Mouse (Mus musculus) thymus, postnatal 36 days (tissue): Measurements from ENCODE around the gene Nedd9.

Experiments
- DNase-seq, 2 experiments: peaks; one replicate each; pipeline ENCODE4 v3.0.0; 2022; ENCODE audit warnings: mixed read lengths in 2 of 2

The Nedd9 gene

DNA sequence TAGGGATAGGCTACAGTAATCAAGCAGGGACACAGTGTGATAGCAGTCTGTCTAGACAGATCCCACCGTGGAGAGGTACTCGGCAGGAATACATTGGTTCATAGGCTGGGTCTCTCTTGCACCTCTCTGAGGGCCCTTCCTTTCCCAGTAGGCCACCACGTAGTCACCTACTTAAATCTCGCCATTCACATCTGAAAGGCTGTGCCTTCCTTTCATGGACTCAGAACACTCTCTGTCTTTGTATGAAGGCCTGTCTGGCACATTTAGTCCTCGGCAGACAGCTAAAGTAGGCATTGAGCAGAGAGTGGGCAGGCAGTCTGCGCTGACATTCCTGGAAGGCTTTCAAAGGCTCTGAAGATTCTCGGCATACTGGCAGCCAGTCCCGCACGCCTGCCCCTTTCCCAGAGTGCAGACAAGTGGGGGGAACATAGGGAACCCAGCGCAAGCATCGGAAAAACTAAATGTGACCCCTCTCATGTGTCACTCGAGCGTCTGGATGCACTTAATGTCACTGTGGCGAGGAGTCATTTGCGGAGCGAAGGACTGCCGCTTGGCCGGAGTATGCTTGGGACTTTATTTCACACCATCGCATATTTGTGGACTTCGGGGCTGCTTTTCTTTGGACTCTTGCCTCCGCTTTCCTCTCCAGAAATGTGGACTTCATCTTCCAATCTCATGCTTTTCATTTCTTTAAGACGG, 147.4 kb downstream of the Nedd9 start:
- no peak for DNase-seq

DNA sequence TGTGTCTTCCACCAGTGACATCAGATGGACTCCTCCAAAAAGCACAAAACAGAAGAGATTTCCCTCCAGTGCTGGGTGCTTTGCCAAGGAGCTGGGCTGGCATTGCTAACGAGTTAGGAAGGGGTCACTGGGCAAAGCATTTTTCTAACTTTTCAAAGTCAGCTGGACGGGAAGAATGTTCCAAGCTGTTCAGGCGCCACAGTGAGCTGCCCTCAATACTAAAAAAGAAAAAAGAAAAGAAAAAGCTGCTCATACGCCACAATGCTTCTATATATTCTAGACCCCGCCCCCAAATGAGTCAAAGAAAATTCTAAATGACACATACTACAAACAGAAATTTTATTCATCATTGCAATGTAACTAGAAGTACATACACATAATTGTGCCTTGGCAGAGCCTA, 148.0 kb downstream of the Nedd9 start:
- no peak for DNase-seq

DNA sequence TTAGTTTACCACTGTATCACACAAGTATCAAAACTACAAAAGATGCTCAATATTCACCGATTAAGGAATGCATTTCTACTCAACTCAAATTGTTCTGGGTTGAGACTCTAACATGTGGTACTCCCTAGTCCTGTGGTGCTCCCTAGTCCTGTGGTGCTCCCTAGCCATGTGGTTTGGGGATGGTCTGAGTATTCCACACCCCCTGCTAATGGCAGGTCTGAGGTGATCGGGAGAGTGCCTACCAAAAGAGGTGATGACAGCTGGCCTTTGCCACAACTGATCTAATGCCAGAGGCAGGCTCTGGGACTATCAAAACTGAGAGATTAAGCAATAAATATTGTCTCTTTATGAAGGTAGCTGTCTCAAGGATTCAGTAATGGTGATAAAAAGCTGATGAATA, 149.8 kb downstream of the Nedd9 start:
- no peak for DNase-seq

DNA sequence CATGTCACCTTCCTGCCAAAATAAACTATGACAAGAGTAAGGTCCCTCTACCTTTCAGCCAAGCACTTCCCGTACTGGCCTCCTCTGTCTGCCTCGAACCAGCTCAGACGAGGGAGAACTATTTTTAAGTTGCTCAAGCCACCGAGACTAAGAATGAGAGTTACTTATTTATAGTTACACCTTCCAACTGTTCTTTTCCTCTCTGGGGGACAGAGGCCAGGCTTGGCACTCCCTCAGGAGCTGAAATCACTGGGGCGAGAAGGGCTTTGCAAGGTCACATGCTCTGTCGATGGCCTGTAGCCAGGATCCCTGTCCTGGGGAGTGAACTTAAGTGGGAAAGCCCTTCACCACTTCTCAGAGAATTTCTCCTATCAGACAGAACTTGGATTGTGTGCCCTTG, 150.9 kb downstream of the Nedd9 start:
- no peak for DNase-seq

DNA sequence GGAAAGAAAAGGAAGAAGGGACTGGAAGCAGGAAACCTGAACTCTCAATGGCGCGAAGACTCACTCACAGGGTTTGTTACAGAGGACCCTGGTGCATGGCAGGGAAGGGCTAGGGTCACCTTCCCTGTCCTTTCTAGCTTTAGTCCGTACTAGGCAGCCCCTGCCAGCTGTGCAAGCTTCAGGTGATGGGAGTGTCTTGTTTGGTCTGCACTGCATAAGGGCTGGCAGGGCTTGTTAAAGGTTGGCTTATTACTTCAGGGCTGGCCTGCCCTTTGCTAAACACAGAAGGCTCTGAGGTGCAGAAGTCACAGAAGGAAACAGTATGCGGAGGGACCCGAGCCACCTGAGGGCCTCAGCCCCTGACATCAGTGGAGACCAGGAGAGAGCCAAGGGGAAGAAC, 151.4 kb downstream of the Nedd9 start:
- no peak for DNase-seq

DNA sequence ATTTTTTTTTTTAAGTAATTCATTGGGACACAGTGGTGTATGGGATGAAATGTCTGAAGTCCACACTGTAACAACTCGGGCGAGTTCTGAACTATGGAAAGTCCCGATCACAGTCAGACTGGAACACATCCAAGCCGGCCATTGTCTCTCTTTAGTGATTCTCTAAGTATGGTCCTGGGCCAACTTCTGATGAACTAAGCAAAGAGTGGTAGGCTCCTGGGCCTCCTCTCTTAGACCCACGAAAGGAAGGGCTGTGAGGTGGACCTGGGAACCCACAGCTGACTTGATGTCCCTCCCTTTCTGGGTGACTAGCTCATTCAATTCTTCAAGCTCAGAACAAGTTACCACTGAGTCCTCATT, 152.5 kb downstream of the Nedd9 start:
- DNase-seq = no peak

DNA sequence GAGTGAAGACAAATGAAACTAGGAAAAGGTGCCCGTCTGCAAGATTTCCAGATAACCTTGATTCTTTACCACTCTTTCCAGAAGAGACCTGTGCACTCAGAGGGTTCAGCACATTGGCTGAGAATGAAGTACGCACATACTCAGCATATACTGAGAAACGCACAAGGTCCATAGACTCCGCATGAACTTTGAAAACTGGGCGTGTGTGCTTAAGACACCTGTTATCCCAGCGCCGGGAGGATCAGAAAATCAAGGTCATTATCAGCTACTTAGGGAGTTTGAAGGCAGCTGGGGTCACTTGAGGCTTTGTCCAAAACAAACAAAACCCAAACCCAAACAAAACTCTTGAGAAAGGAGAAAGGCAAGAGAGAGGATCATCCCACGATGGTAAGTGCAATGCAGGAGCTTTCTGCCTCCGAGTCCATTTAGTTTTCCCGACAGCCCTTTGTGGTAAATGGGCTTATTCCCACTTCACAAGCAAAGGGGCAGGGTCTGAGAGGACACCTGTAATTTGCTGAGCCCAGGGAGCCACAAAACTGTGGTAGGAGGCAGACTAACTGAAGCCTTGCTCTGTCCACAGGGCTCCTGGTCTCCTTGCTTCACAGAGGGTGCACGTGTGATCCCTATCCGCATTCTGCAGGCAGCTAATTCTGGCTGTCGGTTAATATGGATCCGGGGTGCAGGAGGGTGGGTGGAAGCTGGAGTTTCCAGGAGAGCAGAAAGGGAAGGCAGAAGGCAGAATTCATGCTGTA, 153.1 kb downstream of the Nedd9 start:
- no peak for DNase-seq

DNA sequence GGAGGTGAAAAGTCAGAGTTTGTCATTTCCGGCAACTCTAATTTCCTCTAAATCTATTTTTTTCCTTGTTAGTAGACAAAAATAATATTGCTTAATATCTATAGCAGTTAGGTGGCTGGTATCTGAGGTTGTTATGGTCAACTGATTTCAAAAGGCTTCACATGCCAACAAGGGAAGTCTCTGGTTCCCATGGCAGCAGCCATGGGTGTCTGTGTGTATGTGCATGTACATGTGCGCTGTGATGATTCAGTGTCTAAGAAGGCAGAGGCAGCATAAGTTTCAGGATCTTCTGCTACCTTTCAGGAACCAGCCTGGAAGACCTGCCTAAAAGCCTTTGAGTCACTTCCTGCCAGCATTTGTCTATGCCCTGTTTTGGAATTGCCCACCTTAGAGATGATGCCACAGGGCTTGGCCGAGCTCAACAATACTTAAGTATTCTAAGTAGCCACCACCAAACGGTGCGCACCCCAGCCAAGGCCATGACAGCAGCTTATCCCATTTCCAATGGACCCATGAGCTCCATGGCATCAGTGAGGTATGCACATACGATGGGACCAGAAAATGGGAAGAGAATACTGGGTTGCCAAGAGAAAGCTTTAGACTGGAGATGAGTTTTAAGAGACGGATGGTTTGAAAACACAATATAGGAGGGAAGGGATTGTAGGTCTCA, 155.4 kb downstream of the Nedd9 start:
- no peak for DNase-seq

DNA sequence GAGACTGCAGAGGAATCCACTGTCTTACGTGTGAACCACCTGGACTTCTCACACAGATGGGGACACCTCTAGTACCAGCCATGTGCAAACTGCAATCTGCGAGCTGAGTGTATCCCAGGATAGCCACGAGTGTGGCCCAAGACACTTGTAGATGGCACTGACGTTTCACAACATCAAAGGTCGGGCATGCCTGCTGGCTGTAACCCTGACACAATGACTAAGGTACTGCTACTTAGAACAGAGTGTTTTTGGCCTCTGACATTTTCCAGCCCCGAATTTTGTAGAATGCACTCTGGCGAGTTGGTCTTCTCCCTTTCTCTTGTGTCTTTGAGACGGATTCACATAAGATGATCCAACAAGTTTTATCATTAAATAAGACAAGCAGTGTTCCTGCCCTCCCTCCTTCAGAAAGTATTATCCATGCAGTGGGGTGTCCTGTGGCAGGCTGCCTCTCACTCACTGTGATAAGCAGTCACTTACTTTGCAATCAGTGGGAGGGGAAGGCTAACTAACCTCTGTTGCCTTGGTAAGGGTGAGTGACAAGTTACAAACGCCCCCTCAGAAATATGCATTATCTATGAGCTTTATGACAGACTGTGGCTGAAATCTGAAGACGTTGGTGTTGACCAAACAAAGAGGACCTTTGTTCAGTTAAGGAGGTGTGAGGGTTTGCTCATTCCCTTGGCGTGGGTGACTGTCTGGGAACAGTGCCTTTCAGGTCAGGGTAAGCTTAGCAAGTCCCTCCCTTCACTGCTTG, 156.4 kb downstream of the Nedd9 start:
- no peak for DNase-seq

DNA sequence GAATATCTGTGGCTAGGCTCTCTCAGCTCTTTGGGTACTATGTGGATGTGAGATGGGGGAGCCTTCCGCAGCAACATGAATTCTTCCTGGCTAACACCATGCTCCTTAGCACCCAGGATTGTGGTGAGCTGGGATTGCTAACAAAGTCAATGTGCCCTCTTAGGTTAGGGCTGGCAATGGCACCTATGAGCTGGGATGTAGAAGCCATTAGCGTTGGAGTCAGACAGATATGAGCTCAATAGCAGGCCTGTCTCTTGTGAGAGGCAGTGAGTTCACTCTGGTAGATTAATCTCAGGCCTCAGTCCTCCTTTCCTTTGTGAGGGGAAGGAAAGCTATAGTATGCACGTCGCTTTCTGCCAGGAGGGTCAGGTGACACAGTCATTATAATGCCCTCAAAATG, 157.1 kb downstream of the Nedd9 start:
- DNase-seq = no peak

DNA sequence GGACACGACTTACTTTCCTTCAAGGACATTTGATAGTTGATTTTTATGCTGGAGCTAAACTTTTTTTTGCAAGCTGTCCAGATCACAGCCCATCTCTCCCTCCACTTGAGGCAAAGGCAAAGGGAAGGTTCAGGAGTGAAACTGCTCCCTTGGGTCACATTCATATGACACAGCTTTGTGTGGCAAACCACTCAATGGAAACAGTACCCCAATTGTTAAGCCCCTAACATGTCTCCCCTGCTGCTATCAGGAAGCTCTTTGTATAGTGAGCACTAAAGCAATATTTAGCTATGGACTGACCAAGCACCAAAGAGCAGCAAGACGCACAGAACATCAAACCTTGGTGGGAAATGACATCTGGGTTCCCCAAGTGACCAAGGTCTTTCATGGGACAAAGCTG, 158.7 kb downstream of the Nedd9 start:
- no peak for DNase-seq

DNA sequence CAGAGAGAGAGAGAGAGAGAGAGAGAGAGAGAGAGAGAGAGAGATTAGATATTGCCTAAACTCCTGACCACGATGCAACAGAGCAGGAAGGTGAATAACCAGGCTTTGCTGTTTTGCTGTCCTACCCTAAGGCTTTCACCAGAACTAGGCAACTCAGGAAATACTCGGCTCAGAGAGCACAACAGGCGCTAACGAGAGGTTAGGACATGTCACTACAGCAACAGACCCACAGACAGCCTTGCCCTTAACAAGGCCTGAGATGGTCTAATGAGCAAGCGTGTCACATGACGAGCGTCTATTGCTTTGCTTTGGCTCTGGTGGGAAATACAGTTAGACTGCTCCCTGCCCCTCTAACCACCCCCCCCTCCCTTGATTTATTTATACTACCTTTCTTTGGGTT, 159.6 kb downstream of the Nedd9 start:
- DNase-seq = no peak

DNA sequence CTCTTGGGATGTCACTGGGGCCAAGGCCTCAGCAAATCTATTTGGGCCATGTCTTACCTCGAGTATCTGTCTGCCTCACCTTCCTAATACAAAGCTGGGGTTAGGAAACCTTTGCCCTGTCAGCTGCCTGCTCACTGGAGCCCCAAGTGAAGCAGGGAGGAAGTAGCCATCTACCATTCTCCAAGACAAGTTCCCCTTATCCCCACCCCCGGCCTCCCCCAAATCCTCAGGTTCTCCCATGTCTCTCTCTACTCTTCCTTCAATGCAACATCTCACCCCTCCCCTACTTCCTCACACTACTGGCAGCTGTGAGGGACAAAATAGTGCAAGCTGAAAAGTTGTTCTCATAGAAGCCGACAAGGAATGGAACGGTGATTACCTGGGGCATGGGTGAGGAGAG, 161.0 kb downstream of the Nedd9 start:
- DNase-seq = no peak

DNA sequence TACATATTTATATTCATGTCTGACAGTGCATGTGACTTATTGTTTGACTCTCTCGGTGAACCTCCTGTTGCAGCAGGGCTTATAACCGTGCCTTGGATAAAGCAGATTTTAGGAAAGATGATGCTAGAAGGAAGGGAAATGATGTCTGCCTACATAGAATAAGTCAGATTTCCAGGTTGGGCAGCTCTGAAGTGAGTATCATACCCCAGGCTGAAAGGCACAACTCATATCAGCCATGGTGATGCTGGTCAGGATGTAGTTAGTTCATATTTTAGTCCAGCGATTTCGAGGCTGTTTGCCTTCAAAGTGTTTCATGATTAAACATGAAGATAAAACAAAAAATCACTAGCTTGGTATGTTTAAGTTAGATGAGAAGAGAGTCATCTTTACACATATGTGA, 161.8 kb downstream of the Nedd9 start:
- no peak for DNase-seq

DNA sequence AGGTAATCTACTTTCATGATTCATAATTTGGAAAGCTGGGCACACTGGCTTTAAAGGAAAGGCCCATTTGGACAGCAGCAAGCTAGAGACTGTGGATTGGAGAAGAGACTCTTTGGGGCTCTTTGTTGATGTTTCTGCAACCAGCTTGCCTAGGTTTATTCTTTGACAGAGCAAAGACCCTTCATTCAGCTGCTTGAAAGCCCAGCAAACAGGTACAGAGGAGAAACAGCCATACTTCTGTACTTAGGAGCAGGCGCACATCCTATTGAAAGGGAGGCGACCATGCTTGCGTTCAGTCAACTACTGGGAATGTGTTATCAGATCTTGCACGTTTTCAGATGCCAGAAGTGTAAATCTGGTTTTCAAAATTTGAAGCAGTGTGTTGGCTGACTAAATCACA, 162.5 kb downstream of the Nedd9 start:
- no peak for DNase-seq

DNA sequence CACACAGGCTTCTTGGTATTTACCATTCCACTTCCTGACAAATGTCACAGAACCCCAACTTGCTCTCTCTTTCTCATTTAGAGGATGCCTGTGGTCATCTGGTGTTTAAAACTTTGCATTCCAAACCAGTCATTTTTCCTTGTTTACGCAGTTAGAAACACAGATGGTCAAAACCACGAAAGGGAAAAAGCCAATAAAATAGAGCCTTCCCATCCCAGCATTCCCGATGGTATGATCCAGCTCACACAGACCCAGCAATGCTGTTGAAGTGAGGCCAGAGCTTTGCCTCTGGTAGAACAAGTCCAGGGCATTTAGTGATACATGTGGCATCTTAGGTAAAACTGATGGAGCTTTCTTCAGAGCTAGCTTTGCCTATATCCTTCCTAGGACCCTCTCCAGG, 165.7 kb downstream of the Nedd9 start:
- no peak for DNase-seq

DNA sequence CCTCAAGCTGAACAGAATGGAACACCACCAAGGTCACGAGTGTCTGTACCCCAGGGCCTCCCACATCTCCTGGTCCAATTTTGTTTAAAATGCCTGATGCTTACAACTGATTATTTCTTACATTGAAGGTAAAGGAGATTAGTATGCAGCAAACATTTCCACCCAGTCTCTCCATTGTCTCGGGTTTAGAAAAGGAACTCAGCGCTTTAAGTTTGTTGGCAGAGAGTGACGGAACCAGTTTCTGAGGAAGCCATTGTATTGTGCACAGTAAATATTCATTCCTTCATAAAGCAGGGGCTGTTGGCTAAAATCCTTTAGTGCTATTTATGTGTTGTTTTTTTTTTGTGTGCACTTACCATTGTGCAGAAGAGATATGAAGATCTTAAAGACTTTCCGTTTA, 166.4 kb downstream of the Nedd9 start:
- no peak for DNase-seq

DNA sequence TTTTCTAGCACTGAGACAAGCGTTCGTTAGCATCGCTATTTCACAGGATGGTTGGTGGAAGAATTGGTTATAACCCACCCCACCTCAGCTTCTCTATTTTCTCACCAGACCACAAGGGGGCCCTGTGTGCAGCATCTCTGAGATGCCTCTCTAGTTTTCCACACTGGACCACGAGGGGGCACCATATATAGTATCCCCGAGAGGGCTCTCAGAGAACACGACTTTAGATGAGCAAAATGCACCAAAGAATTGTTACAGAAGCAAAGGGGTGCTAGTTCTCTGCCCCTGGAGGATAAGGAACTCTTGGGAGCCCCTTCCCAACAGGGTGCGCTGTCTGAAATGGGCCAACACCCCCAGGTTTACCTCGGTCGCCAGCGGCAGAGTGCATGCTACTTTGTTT, 184.4 kb downstream of the Nedd9 start:
- DNase-seq = peak; percentile 77 to 83

DNA sequence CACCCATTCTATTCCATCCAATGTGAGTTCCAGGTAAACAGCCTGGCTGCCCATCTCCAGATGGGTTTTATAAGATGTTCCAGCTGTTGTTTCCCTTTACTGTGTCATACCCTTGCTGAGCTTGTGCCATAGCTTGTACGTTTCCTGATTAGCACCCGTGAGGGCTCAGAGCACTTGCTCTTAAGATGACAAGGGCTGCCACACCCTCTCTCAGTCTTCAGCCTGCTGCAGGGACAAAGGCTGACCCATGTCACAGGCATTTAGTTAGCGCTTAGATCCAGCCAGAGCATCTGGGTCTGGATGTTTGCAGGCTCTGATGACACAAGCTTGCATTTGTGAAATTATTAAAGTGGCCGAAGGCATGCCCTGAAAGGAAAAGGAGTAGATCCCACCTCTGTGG, 187.1 kb downstream of the Nedd9 start:
- DNase-seq = no peak

DNA sequence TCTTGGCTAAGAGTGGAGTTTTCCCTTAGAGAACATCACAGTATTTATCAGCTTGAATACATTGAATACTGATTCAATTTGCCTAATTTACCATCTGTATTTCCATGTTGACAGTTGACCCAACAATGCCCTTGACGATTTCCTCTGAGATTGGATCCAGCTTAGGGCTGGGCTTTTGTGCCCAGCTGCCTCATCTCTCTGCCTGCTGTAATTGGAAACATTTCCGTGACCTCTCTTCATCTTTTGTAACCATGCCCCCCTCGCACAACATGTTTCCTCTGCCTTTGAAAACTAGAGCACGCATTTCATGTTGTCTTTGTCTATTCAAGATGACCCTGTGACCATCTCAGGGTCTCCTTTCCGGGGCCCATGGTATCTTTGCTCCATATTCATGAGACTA, 188.2 kb downstream of the Nedd9 start:
- DNase-seq = no peak

DNA sequence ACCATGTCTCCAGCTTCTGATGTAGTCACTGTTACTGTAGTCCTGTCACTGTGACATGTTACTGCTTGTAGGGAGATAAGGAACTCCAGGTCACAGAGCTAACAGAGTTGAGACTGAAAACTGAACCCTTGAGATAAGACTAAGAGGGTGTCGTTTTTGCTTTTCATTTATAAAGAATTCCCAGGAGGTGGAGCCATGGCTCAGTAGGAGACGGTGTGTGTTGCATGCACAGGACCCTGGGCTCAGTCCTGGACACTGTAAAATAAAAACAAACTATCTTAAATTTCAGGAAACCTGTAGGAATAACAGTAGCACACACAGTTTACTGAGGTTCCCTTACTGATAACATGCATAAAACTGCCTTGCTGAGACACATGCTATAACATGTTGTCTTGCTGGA, 188.6 kb downstream of the Nedd9 start:
- no peak for DNase-seq

DNA sequence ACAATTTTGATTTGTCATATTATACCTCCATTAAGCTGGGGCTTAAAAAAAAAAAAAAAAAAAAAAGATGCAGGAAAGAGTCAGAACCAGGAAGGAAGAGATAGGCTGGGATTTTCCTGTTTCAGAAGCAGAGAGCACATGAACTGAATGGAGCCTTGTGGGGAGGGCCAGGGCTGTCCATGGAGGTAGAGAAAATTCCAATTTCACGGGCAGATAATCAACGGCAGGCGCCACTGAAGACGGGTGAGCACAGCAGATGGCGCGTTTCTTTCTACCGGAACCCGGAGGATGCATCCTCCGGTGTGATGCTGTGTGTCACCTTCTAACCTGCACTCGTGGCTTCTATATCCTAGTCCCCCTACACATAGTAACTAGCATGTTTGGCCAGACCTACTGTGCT, 190.8 kb downstream of the Nedd9 start:
- no peak for DNase-seq

DNA sequence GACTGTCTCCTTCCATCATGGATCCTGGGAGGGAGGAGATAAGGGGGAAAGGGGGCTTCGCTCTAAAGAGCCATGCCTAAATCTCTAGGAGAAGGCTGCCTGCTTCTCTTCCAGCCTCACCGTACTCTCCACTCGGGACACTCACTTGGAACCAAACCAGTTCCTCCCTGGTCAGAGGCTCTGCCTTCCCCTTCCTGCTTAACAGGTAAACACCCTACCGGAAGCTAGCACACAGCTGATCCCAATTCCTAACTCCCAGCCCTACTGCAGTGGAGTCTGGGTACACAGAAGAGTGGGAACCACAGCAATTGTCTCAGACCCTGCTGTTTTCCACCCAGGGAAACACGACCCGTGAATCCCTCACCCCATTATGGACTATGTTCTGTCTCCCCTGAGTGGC, 191.3 kb downstream of the Nedd9 start:
- no peak for DNase-seq

DNA sequence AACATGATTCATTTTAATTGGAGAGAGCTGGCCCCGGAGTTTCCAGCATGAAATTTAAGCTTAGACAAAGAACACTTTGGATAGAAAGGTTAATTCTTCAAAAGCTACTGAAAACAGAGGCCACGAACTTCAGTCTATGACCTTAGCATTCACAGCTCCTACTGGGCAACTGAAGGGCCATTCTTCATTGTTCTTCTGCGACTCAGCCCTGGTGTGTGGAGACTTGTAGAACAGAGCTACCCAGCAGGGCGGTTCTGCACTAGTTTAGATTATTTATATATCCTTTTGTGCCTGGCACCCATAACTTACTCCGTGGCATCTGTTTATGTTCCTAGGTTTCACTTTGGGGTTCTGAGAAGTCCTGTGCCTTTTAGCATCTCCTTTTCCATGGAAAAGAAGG, 193.6 kb downstream of the Nedd9 start:
- no peak for DNase-seq
